In genomic region chr17:12714080-12714561, GRCm38 (mm10) we compare ENCODE assay signal across 11 mouse cellular contexts. TPM values are rescaled to one million over a fixed set of nuclear protein-coding genes. Genes with fewer than 3 reads are reported as not detected.
A peak's percentile ranks its signal among the peaks of the same experiment; 100 is the strongest.
DNase-seq lines count a peak whose midpoint lies in the region; ATAC-seq and TF ChIP-seq lines count a peak whose summit lies in the region.
"Had no signal": no experiment of that assay in that cellular context is flagged by ENCODE, and none has a peak within 500 bp of the region (broad histone marks: within the 10 kb centered on the region; RNA-seq: fewer than 3 reads in every experiment).

No protein-coding gene starts in this region.

- no peak for TF ChIP-seq CTCF in thymus, adult 2 months (IDR thresholded peaks at IDR 0.05; ENCODE audit: borderline replicate concordance, control insufficient read depth, extremely low read depth, insufficient read depth, low read length, poor library complexity)
- peak; percentile 62 for TF ChIP-seq CTCF in lung, postnatal 0 days (IDR thresholded peaks at IDR 0.05)

- TF ChIP-seq EP300 in lung, postnatal 0 days (IDR thresholded peaks at IDR 0.05) = no peak

- no peak for TF ChIP-seq POLR2A in thymus, adult 2 months (IDR thresholded peaks at IDR 0.05; ENCODE audit: control insufficient read depth, extremely low read depth, insufficient read depth, low read length, poor library complexity)

- H3K4me2 ChIP-seq in lung, postnatal 0 days (replicated peaks; ENCODE audit: low read depth, low read length) = no peak overlapping the region

- DNase-seq in heart, adult 18-20 months = peak; percentile 50 to 58
- no peak for DNase-seq in heart, postnatal 25 days (ENCODE audit: low spot score)
- peak; percentile 26 for DNase-seq in thymus, adult 2 months
- DNase-seq in thymus, adult 18-20 months = no peak
- no peak for DNase-seq in lung, postnatal 0 days (ENCODE audit: low spot score)
- no peak for DNase-seq in testis, postnatal 10 days (ENCODE audit: low spot score)
- no peak for DNase-seq in layer of hippocampus, adult 18-20 months (ENCODE audit: low spot score in 2 of 2)
- DNase-seq in embryo, embryonic 10 days (ENCODE audit: low spot score) = no peak
- DNase-seq: right cerebral cortex, postnatal 4 days had no signal

- H3K36me3 ChIP-seq in thymus, adult 2 months (ENCODE audit: control insufficient read depth, insufficient read depth, low read length) = no peaks in the 10 kb centered on the region; the same call in 1 of the 2 replicates
- peaks cover 27% of the 10 kb centered on the region; the same call in 1 of the 2 replicates for H3K36me3 ChIP-seq in lung, postnatal 0 days (ENCODE audit: insufficient read depth, low read length)

- intact Hi-C loops in heart, postnatal 25 days (cut with DNase I) = loop anchor here (1.0 kb wide), 1 partner anchor 96 kb away; no protein-coding TSS in a partner anchor

- peaks cover 7% of the 10 kb centered on the region for H3K4me1 ChIP-seq in thymus, adult 2 months (replicated peaks; ENCODE audit: control insufficient read depth, insufficient read depth, low read length)
- H3K4me1 ChIP-seq in lung, postnatal 0 days (ENCODE audit: insufficient read depth, low read depth, low read length) = no peaks in the 10 kb centered on the region
- H3K4me1 ChIP-seq: hindbrain, embryonic 10.5 days had no signal

- no peak overlapping the region for H3K9ac ChIP-seq in lung, postnatal 0 days (replicated peaks; ENCODE audit: low read depth)

- no peak overlapping the region for H3K4me3 ChIP-seq in thymus, adult 2 months (ENCODE audit: control insufficient read depth, insufficient read depth, low read length)
- no peak overlapping the region for H3K4me3 ChIP-seq in lung, postnatal 0 days (ENCODE audit: low read depth, low read length)
- H3K4me3 ChIP-seq: hindbrain, embryonic 10.5 days had no signal

- ATAC-seq in lung, postnatal 0 days = peak; percentile 14; the same call in 1 of the 2 replicates

- H3K9me3 ChIP-seq in lung, postnatal 0 days (ENCODE audit: low read length) = no peaks in the 10 kb centered on the region
- H3K9me3 ChIP-seq: hindbrain, embryonic 10.5 days had no signal

- no peaks in the 10 kb centered on the region for H3K27me3 ChIP-seq in thymus, adult 2 months (ENCODE audit: control insufficient read depth, insufficient read depth, low read length)
- H3K27me3 ChIP-seq in lung, postnatal 0 days (replicated peaks; ENCODE audit: insufficient read depth, low read length) = no peaks in the 10 kb centered on the region

- 22% methylated on average over 5 of the region's 5 CpGs for WGBS in thymus, adult 2 months
- WGBS in lung, postnatal 0 days = 46% methylated on average over 5 of the region's 5 CpGs

- H3K27ac ChIP-seq in thymus, adult 2 months (ENCODE audit: control insufficient read depth, insufficient read depth, low read length) = no peak overlapping the region
- no peak overlapping the region for H3K27ac ChIP-seq in lung, postnatal 0 days (ENCODE audit: low read length)
- H3K27ac ChIP-seq: hindbrain, embryonic 10.5 days had no signal

RNA-seq across cellular contexts. Expression of gene Slc22a1, which starts 38.5 kb away (rescaled TPM):
- 10 to 100 TPM; 12.1 to 17.8 TPM for total RNA-seq in heart, adult 18-20 months (2021)
- total RNA-seq in heart, postnatal 25 days (2021) = 10 to 100 TPM; 11.3 to 12.8 TPM
- 0.80 and 1.1 TPM in 2 replicates for polyA plus RNA-seq in thymus, adult 2 months (2012; rRNA removed)
- polyA plus RNA-seq in lung, postnatal 0 days (2015; fragmentation: Nextera tagmentation; extraction: Ambion mirVana) = 1.6 and 3.2 TPM in 2 replicates
- total RNA-seq in layer of hippocampus, adult 18-20 months (2021) = not detected
- total RNA-seq: monocyte, adult 5-6 weeks had no signal
- polyA plus RNA-seq: hindbrain, embryonic 10.5 days had no signal

RNA-seq across cellular contexts. Expression of gene Igf2r, which starts 55.3 kb away (rescaled TPM):
- 100 to 1,000 TPM; 111 to 115 TPM for total RNA-seq in heart, adult 18-20 months (2021)
- 100 to 1,000 TPM in 1 of 2 experiments, 10 to 100 TPM in 1; 99.0 to 108 TPM for total RNA-seq in heart, postnatal 25 days (2021)
- polyA plus RNA-seq in thymus, adult 2 months (2012; rRNA removed) = 27.7 and 31.8 TPM in 2 replicates
- polyA plus RNA-seq in lung, postnatal 0 days (2015; fragmentation: Nextera tagmentation; extraction: Ambion mirVana) = 26.7 and 27.9 TPM in 2 replicates
- 10 to 100 TPM; 27.4 to 27.8 TPM for total RNA-seq in layer of hippocampus, adult 18-20 months (2021)

Comparison
In these comparisons a context has a peak if more than half of its experiments do, and no peak if none do; other contexts are left out.
1. DNase-seq: peak in heart, adult 18-20 months (2 of 2) and thymus, adult 2 months (single experiment); none in heart, postnatal 25 days (single experiment), thymus, adult 18-20 months (0 of 2), lung, postnatal 0 days (single experiment), testis, postnatal 10 days (single experiment), layer of hippocampus, adult 18-20 months (0 of 2) and embryo, embryonic 10 days (single experiment).
2. RNA of gene Slc22a1, which starts 38.5 kb away (total RNA-seq): 12.1 to 17.8 TPM in heart, adult 18-20 months and 11.3 to 12.8 TPM in heart, postnatal 25 days; not detected in layer of hippocampus, adult 18-20 months; every median in the first group is over 4 times any median in the second.